Mouse (Mus musculus): ENCODE measurements at regions not wholly inside any gene's neighbourhood (a gene's known extent, or its start where the extent isn't known, plus 50 kb on each side); places are given as distances from the start of the nearest gene placed in this dataset.

DNA sequence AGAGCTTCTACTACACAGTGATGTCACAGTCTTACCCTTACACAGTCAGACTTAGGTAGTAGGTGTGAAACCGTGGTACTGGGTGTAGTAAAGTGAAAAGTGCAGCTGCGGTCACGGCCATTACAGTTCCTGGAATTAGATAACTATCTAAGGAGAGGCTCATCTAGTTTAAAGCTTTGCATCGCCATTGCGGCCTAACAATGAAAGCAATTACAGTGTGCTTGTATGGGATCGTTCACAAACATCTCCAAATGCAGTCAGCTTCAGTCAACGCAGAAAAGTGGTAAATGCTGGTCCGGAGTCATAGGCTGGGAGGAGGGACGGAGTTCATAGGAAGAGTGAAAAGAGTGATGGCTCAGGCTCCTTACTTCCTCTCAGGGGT is 106.0 kb upstream of the Col1a2 start:
- H3K36me3 ChIP-seq (ENCODE audit: control insufficient read depth, insufficient read depth, low read length) = no peaks in the 10 kb centered on the region
- no peak for ATAC-seq (ENCODE audit: insufficient number of reproducible peaks, insufficient read depth, low FRiP score, low read depth)
- H3K9ac ChIP-seq (ENCODE audit: low read length) = no peak overlapping the region
- H3K4me3 ChIP-seq (ENCODE audit: control insufficient read depth in 1 of 2, insufficient read depth in 1 of 2, low read depth in 1 of 2, low read length in 2 of 2) = no peak overlapping the region
- no peak overlapping the region for H3K4me2 ChIP-seq (ENCODE audit: low read length)
- H3K27me3 ChIP-seq (ENCODE audit: control insufficient read depth, insufficient read depth, low read length) = no peaks in the 10 kb centered on the region
- H3K27ac ChIP-seq (replicated peaks in 1 of 2; ENCODE audit: control insufficient read depth in 1 of 2, insufficient read depth in 1 of 2, low read depth in 2 of 2, low read length in 2 of 2) = no peak overlapping the region
- H3K4me1 ChIP-seq (ENCODE audit: control insufficient read depth in 2 of 2, insufficient read depth in 2 of 2, low read length in 2 of 2) = peaks cover 5 to 10% of the 10 kb centered on the region in 2 experiments; a peak in 2 of 4 replicates
- H3K9me3 ChIP-seq (ENCODE audit: control insufficient read depth, low read length) = no peaks in the 10 kb centered on the region
- WGBS = 81% methylated on average over 9 of the region's 9 CpGs

DNA sequence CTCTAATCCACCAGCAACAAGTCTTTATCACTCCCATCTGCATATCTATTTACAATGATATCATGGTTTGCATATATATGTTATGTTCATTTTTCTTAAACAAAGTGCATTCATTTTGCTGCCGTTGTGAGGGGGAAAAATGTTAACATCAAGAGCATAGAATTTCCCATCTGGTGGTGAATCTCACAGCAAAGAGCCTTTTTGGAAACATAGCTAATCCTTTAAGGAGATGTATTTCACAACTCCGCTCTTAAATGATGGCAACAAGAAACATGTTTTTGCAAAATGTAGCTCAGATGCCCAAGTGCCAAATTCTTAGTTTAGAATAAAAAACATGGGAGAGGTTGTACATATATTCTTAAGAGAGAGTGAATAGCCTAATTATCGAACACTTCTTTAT is 99.3 kb upstream of the Col1a2 start:
- no peaks in the 10 kb centered on the region for H3K27me3 ChIP-seq (ENCODE audit: control insufficient read depth, insufficient read depth, low read length)
- H3K27ac ChIP-seq (replicated peaks in 1 of 2; ENCODE audit: control insufficient read depth in 1 of 2, insufficient read depth in 1 of 2, low read depth in 2 of 2, low read length in 2 of 2) = no peak overlapping the region
- no peak overlapping the region for H3K4me3 ChIP-seq (ENCODE audit: control insufficient read depth in 1 of 2, insufficient read depth in 1 of 2, low read depth in 1 of 2, low read length in 2 of 2)
- no peak for ATAC-seq (ENCODE audit: insufficient number of reproducible peaks, insufficient read depth, low FRiP score, low read depth)
- H3K36me3 ChIP-seq (ENCODE audit: control insufficient read depth, insufficient read depth, low read length) = no peaks in the 10 kb centered on the region
- H3K4me1 ChIP-seq (ENCODE audit: control insufficient read depth in 2 of 2, insufficient read depth in 2 of 2, low read length in 2 of 2) = peaks cover 0 to 3% of the 10 kb centered on the region in 2 experiments; a peak in 1 of 4 replicates
- H3K9ac ChIP-seq (ENCODE audit: low read length) = no peak overlapping the region
- H3K9me3 ChIP-seq (ENCODE audit: control insufficient read depth, low read length) = no peaks in the 10 kb centered on the region
- WGBS = 92% methylated on average over 3 of the region's 3 CpGs
- H3K4me2 ChIP-seq (ENCODE audit: low read length) = no peak overlapping the region

- H3K27ac ChIP-seq (replicated peaks in 1 of 2; ENCODE audit: control insufficient read depth in 1 of 2, insufficient read depth in 1 of 2, low read depth in 2 of 2, low read length in 2 of 2) = no peak overlapping the region
- H3K9ac ChIP-seq (ENCODE audit: low read length) = no peak overlapping the region
- no peak overlapping the region for H3K4me2 ChIP-seq (ENCODE audit: low read length)
- H3K4me1 ChIP-seq (ENCODE audit: control insufficient read depth in 2 of 2, insufficient read depth in 2 of 2, low read length in 2 of 2) = peaks cover 0 to 4% of the 10 kb centered on the region in 2 experiments; a peak in 1 of 4 replicates
- no peaks in the 10 kb centered on the region for H3K27me3 ChIP-seq (ENCODE audit: control insufficient read depth, insufficient read depth, low read length)
- H3K9me3 ChIP-seq (ENCODE audit: control insufficient read depth, low read length) = no peaks in the 10 kb centered on the region
- no peak for ATAC-seq (ENCODE audit: insufficient number of reproducible peaks, insufficient read depth, low FRiP score, low read depth)
- no peaks in the 10 kb centered on the region for H3K36me3 ChIP-seq (ENCODE audit: control insufficient read depth, insufficient read depth, low read length)
- WGBS = 52% methylated on average over 3 of the region's 3 CpGs
- no peak overlapping the region for H3K4me3 ChIP-seq (ENCODE audit: control insufficient read depth in 1 of 2, insufficient read depth in 1 of 2, low read depth in 1 of 2, low read length in 2 of 2)
Measured at GRCm38 (mm10) chr6:4407748-4408147, 96.9 kb upstream of the Col1a2 start.

DNA sequence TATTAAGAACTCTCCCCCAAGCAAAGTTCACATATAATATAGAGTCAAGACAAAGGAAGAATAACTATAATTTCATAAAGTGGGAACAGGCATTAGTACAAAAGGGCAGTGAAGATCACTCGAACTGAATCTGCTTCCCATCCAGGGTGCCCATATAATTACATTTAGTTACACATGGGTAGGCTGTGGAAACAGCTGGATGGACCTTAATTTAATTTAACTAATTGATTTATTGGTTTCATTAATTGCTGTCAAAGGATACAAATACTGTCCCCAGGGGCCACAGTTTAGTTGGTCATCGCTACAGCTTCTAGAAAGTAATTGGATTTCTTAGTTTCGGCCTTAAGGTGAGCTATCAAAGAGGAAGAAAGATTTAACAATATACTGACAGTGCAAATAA is 91.4 kb upstream of the Col1a2 start:
- no peak overlapping the region for H3K4me3 ChIP-seq (ENCODE audit: control insufficient read depth in 1 of 2, insufficient read depth in 1 of 2, low read depth in 1 of 2, low read length in 2 of 2)
- 78% methylated on average over 3 of the region's 3 CpGs for WGBS
- H3K27ac ChIP-seq (replicated peaks in 1 of 2; ENCODE audit: control insufficient read depth in 1 of 2, insufficient read depth in 1 of 2, low read depth in 2 of 2, low read length in 2 of 2) = no peak overlapping the region
- H3K27me3 ChIP-seq (ENCODE audit: control insufficient read depth, insufficient read depth, low read length) = no peaks in the 10 kb centered on the region
- no peak overlapping the region for H3K9ac ChIP-seq (ENCODE audit: low read length)
- H3K4me1 ChIP-seq (ENCODE audit: control insufficient read depth in 2 of 2, insufficient read depth in 2 of 2, low read length in 2 of 2) = peaks cover 0 to 4% of the 10 kb centered on the region in 2 experiments; a peak in 1 of 4 replicates
- H3K36me3 ChIP-seq (ENCODE audit: control insufficient read depth, insufficient read depth, low read length) = no peaks in the 10 kb centered on the region
- H3K4me2 ChIP-seq (ENCODE audit: low read length) = no peak overlapping the region
- ATAC-seq (ENCODE audit: insufficient number of reproducible peaks, insufficient read depth, low FRiP score, low read depth) = no peak
- no peaks in the 10 kb centered on the region for H3K9me3 ChIP-seq (ENCODE audit: control insufficient read depth, low read length)

DNA sequence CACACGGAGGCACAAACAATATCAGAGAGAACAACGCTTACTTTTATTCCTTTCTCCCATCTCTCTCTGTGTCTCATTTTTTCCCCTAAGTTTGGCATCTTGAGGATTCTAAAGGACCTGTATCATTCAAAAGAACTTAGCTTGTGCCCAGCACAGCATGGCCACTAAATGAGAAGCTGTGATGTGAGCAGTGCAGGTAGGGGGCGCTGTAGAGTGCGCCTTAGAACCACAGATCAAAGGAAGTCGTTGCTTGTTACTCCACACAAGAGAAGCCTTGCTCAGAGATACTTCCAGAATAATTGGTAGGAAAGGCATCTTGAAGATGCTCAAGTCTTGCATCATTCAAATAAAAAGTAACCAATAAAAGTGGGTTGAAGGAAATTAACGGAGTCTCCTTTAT is 90.4 kb upstream of the Col1a2 start:
- WGBS = 38% methylated on average over 6 of the region's 6 CpGs
- H3K27me3 ChIP-seq (ENCODE audit: control insufficient read depth, insufficient read depth, low read length) = no peaks in the 10 kb centered on the region

GRCm38 (mm10) chr6:4415206-4415605 is 89.4 kb upstream of the Col1a2 start:
- Histone ChIP-seq H3K4me1 (ENCODE audit: control insufficient read depth in 2 of 2, insufficient read depth in 2 of 2, low read length in 2 of 2) (peaks cover 2 to 4% of the 10 kb centered on the region in 2 experiments; a peak in 3 of 4 replicates), H3K9me3 (ENCODE audit: control insufficient read depth, low read length) (no peaks in the 10 kb centered on the region), H3K36me3 (ENCODE audit: control insufficient read depth, insufficient read depth, low read length) (no peaks in the 10 kb centered on the region), H3K4me3 (ENCODE audit: control insufficient read depth in 1 of 2, insufficient read depth in 1 of 2, low read depth in 1 of 2, low read length in 2 of 2) (no peak overlapping the region), H3K4me2 (ENCODE audit: low read length) (no peak overlapping the region), H3K27ac (replicated peaks in 1 of 2; ENCODE audit: control insufficient read depth in 1 of 2, insufficient read depth in 1 of 2, low read depth in 2 of 2, low read length in 2 of 2) (no peak overlapping the region), H3K9ac (ENCODE audit: low read length) (no peak overlapping the region), H3K27me3 (ENCODE audit: control insufficient read depth, insufficient read depth, low read length) (no peaks in the 10 kb centered on the region)
- ATAC-seq (ENCODE audit: insufficient number of reproducible peaks, insufficient read depth, low FRiP score, low read depth) = no peak
- 74% methylated on average over 7 of the region's 7 CpGs for WGBS

More for the DNA sequence above, 90.4 kb upstream of the Col1a2 start:
- H3K4me1 ChIP-seq (ENCODE audit: control insufficient read depth in 2 of 2, insufficient read depth in 2 of 2, low read length in 2 of 2) = peaks cover under 1 to 4% of the 10 kb centered on the region in 2 experiments; a peak in 3 of 4 replicates
- H3K9me3 ChIP-seq (ENCODE audit: control insufficient read depth, low read length) = no peaks in the 10 kb centered on the region
- ATAC-seq (ENCODE audit: insufficient number of reproducible peaks, insufficient read depth, low FRiP score, low read depth) = no peak
- no peak overlapping the region for H3K27ac ChIP-seq (replicated peaks in 1 of 2; ENCODE audit: control insufficient read depth in 1 of 2, insufficient read depth in 1 of 2, low read depth in 2 of 2, low read length in 2 of 2)
- no peak overlapping the region for H3K4me2 ChIP-seq (ENCODE audit: low read length)
- H3K9ac ChIP-seq (ENCODE audit: low read length) = no peak overlapping the region
- no peak overlapping the region for H3K4me3 ChIP-seq (ENCODE audit: control insufficient read depth in 1 of 2, insufficient read depth in 1 of 2, low read depth in 1 of 2, low read length in 2 of 2)
- H3K36me3 ChIP-seq (ENCODE audit: control insufficient read depth, insufficient read depth, low read length) = no peaks in the 10 kb centered on the region

DNA sequence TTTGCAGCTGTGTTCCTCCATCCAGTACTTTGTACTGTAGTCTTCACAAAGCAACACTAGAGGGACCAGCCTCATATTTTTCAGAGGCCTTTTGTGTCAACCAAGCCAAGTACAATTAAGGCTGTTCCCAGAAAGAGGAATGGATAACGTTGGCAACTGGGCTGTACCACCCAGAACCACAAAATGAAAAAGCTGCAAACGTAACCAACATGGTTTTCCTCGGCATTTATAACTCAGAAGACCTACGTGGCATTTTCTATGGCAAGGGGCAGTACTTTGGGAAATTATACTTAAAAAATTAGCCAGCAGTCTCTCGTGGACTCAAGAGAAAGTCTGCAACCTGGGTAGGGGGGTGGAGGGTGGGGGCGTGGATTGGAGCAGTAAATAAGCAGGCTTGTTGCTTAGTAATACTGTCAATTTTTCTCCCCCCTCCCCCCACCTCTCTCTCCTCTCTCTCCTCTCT is 87.3 kb upstream of the Col1a2 start:
- H3K36me3 ChIP-seq (ENCODE audit: control insufficient read depth, insufficient read depth, low read length) = no peaks in the 10 kb centered on the region
- no peak for ATAC-seq (ENCODE audit: insufficient number of reproducible peaks, insufficient read depth, low FRiP score, low read depth)
- H3K27me3 ChIP-seq (ENCODE audit: control insufficient read depth, insufficient read depth, low read length) = no peaks in the 10 kb centered on the region
- 32% methylated on average over 6 of the region's 6 CpGs for WGBS
- no peaks in the 10 kb centered on the region for H3K9me3 ChIP-seq (ENCODE audit: control insufficient read depth, low read length)
- peak overlapping the region in 1 of 2 experiments; percentile 47; a peak in 1 of 4 replicates for H3K27ac ChIP-seq (replicated peaks in 1 of 2; ENCODE audit: control insufficient read depth in 1 of 2, insufficient read depth in 1 of 2, low read depth in 2 of 2, low read length in 2 of 2)
- H3K4me3 ChIP-seq (ENCODE audit: control insufficient read depth in 1 of 2, insufficient read depth in 1 of 2, low read depth in 1 of 2, low read length in 2 of 2) = no peak overlapping the region
- peaks cover 0 to 4% of the 10 kb centered on the region in 2 experiments; a peak in 2 of 4 replicates for H3K4me1 ChIP-seq (ENCODE audit: control insufficient read depth in 2 of 2, insufficient read depth in 2 of 2, low read length in 2 of 2)
- H3K4me2 ChIP-seq (ENCODE audit: low read length) = peak overlapping the region; percentile 42
- 0 out of 2 replicates have a peak overlapping the region, but pooled peaks have one; percentile 11 for H3K9ac ChIP-seq (ENCODE audit: low read length)

DNA sequence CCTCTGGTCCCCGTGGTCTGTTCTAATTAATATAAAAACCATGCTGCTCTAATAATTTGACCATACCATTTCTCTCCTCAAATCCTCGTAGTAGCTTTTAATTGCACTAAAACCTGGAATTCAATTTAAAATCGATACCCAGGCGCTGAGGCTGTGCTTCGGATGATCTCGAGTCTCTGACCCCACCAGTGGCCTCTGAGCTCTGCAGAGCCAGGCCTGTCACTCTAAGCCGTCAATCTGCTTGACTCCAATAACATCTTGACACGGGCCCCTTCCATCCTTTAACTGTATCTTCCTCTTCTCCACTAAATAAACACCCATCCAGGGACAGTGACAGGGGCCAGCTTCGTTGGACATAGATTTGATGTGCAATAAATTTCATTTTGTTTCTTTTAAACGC is 86.2 kb upstream of the Col1a2 start:
- no peaks in the 10 kb centered on the region for H3K27me3 ChIP-seq (ENCODE audit: control insufficient read depth, insufficient read depth, low read length)
- 59% methylated on average over 10 of the region's 10 CpGs for WGBS
- no peaks in the 10 kb centered on the region for H3K36me3 ChIP-seq (ENCODE audit: control insufficient read depth, insufficient read depth, low read length)
- H3K9ac ChIP-seq (ENCODE audit: low read length) = no peak overlapping the region
- no peak overlapping the region for H3K4me3 ChIP-seq (ENCODE audit: control insufficient read depth in 1 of 2, insufficient read depth in 1 of 2, low read depth in 1 of 2, low read length in 2 of 2)
- peaks cover 0 to 4% of the 10 kb centered on the region in 2 experiments; a peak in 2 of 4 replicates for H3K4me1 ChIP-seq (ENCODE audit: control insufficient read depth in 2 of 2, insufficient read depth in 2 of 2, low read length in 2 of 2)
- no peak overlapping the region for H3K4me2 ChIP-seq (ENCODE audit: low read length)
- no peak for ATAC-seq (ENCODE audit: insufficient number of reproducible peaks, insufficient read depth, low FRiP score, low read depth)
- H3K27ac ChIP-seq (replicated peaks in 1 of 2; ENCODE audit: control insufficient read depth in 1 of 2, insufficient read depth in 1 of 2, low read depth in 2 of 2, low read length in 2 of 2) = no peak overlapping the region; a peak in 1 of 4 replicates
- H3K9me3 ChIP-seq (ENCODE audit: control insufficient read depth, low read length) = no peaks in the 10 kb centered on the region
